Mouse (Mus musculus) liver, embryonic 14.5 days (tissue): ENCODE data around the gene Lag3.

Experiments used
- CTCF ChIP-seq: IDR thresholded peaks from 2 replicates; pipeline ENCODE4 v1.5.1; 2016; ENCODE audit warnings: antibody characterized with exemption, low read depth, control low read depth
- EP300 ChIP-seq: IDR thresholded peaks from 2 replicates; pipeline ENCODE4 v1.6.1; 2016; ENCODE audit warnings: antibody characterized with exemption, low read depth

- TF ChIP-seq CTCF (no peak), EP300 (no peak)
Measured at GRCm38 (mm10) chr6:124858561-124859318, 52.8 kb downstream of the Lag3 start.
